Mouse (Mus musculus): ENCODE data around the gene Ngef.

The Ngef gene

DNA sequence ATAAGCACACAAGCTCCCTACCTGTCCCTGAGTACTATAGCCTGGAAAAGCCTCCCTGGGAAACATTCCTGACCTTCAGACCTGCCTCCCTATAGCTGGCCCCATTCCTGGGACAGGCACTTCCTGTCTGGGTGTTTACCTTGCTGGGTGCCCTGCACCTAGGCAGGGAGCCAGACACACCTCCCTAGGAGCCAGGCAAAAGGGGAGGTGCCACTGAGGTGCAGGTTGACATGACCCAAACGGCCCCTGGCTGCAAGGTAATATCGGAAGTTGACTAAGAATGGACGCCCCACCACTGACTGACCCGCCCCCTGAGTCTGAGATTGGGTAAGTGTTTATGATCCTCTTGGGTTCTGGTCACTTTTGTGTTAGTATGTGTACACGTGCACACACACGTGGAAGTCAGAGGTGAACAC is at the start of gene Ngef:
Ngef (minus strand) TSS at position 71 of the 416 bp plus-strand sequence.
- DNase-seq (ENCODE audit: low spot score in 2 of 2): no peak

DNA sequence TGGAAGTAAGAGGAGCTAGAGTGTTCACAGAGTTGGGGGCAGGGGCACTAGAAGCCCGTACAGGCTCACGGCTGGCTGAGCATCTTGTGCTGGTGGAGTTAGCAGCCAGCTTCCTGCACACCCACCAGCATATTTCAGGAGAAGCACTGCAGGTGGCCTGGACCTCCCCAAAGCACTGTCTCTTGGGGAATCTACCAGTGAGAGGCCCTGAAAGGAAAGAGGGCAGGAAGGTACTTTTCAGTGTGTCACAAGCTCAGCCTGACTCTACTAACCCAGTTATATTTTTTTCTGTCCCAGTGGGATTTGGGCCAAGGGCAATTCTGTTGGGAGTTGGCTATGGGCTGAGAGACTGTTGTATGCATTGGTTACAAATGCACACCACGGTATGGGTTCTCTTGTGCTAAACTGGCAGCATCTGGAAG is 48.2 kb upstream of the Ngef start:
- no peak for DNase-seq (ENCODE audit: low spot score in 2 of 2)

DNA sequence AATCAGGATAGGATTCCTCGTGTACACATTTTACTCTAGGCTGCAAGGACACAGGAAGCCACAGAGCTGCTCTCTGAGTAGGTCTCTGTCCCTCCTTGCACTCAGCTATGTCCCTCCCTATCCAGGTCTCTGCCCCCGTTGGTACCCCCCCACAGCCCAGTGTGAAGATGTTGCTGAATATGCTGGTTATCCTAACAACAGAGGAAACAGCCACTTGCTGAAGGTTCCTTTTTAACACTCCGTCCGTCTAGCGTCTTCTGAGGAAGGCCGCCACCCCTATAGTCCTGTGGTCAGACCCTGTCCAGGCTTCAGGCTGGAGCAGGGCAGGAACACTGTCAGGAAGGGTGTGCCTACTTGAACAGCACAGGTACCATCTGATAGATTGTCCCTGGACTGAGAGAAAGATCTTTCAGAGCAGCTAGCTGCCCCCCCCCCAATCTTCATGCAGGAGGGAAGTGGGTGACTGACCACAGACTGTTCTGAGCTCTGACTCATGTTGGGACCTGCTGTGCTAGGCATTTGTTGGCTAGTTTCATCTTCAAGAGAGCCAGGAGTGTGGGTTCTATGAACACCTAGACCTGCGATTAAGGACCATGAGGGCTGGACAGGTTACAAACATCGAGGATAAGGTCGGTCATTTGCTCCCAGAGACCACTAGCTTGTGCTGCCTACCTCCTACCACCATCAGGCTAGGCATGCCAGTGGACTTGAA is 47.6 kb upstream of the Ngef start:
- no peak for DNase-seq (ENCODE audit: low spot score in 2 of 2)

- no peak for DNase-seq (ENCODE audit: low spot score in 2 of 2)
These were observed 47.0 kb upstream of the Ngef start for GRCm38 (mm10) chr1:87620693-87621092.

- DNase-seq (ENCODE audit: low spot score in 2 of 2): no peak
These were observed 46.6 kb upstream of the Ngef start, which contains the start of gene Inpp5d for GRCm38 (mm10) chr1:87620211-87620668. Gene Inpp5d, plus strand, starts transcription at chr1:87620312.

- no peak for DNase-seq (ENCODE audit: low spot score in 2 of 2)
These were observed 41.1 kb upstream of the Ngef start for GRCm38 (mm10) chr1:87614576-87615295.

- DNase-seq (ENCODE audit: low spot score in 2 of 2): peak in 1 of 2 experiments; percentile 55
These were observed 34.9 kb upstream of the Ngef start for GRCm38 (mm10) chr1:87608416-87609046.

GRCm38 (mm10) chr1:87607385-87608091 is 33.9 kb upstream of the Ngef start:
- peak; percentile 60 to 62 for DNase-seq (ENCODE audit: low spot score in 2 of 2)

GRCm38 (mm10) chr1:87605296-87605695 is 31.6 kb upstream of the Ngef start:
- peak in 1 of 2 experiments; percentile 17 for DNase-seq (ENCODE audit: low spot score in 2 of 2)

DNA sequence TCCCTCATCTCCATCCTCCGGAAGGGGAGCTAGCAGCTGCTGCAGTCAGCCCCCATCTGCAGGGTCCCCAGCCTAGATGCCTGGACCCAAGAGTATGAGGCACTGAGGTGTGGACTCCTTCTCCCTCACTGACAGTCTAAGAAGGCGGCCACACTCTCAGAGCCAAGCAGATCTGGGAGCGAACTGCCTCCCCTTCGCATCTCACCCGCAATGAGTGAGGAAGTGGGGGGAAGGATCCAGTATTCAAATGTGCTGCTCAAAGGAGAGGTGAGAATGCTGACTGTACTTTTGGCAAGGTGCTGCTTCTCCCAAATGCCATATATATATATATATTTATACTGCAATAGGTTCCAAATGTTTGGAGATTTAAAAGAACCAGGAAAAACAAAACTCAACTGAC is 29.7 kb upstream of the Ngef start:
- DNase-seq (ENCODE audit: low spot score in 2 of 2): no peak

- no peak for DNase-seq (ENCODE audit: low spot score in 2 of 2)
These were observed 28.1 kb upstream of the Ngef start for GRCm38 (mm10) chr1:87601801-87602200.

- DNase-seq (ENCODE audit: low spot score in 2 of 2): no peak
These were observed 26.9 kb upstream of the Ngef start for GRCm38 (mm10) chr1:87600533-87600932.

- no peak for DNase-seq (ENCODE audit: low spot score in 2 of 2)
These were observed 21.0 kb upstream of the Ngef start for GRCm38 (mm10) chr1:87594671-87595070.

GRCm38 (mm10) chr1:87594261-87594660 is 20.6 kb upstream of the Ngef start:
- peak in 1 of 2 experiments; percentile 20 for DNase-seq (ENCODE audit: low spot score in 2 of 2)

- DNase-seq (ENCODE audit: low spot score in 2 of 2): no peak
These were observed 16.3 kb upstream of the Ngef start for GRCm38 (mm10) chr1:87589980-87590379.

DNA sequence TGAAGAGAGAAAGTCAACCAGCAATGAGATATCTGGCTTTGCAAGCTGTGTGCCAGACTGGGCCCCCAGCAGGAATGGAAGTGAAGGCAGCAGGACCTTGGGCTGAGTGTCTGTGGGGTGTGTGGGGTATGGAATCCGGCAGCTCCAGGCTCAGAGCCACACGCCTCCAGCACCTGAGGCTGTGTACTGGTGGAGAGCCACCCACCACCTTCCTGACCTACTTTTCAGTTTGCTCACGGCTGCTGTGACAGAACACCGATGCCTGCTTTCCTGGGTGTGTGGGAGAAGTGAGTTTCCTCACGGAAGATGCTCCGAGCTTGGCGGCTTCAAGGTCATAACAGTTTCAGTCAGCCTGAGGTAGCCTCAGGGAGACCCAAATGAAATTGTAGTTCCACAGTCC is 15.5 kb upstream of the Ngef start:
- peak in 1 of 2 experiments; percentile 14 for DNase-seq (ENCODE audit: low spot score in 2 of 2)

- no peak for DNase-seq (ENCODE audit: low spot score in 2 of 2)
These were observed 7.2 kb upstream of the Ngef start for GRCm38 (mm10) chr1:87580824-87581223.

DNA sequence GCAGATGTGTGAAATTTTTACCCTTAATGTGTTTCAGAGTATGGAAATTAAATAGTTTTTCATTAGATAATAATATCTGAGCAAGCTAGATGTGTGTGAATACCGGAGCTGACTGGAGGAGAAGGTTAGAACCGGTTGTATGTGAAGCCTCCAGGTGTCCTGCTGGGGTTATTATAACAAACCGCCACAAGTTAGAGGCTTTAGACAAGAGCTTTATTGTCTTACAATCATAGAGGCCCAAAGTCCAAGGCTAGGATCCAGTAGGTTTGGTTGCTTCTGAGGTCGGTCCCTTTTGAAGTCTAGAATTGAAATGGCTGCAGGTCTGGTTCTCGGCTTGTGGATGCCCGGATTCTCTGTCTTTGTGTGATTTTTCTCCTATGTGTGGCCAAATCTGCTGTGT is 5.3 kb upstream of the Ngef start:
- DNase-seq (ENCODE audit: low spot score in 2 of 2): no peak

GRCm38 (mm10) chr1:87574785-87575184 is 1.1 kb upstream of the Ngef start:
- DNase-seq (ENCODE audit: low spot score in 2 of 2): no peak

GRCm38 (mm10) chr1:87574353-87574752 is 683 bp upstream of the Ngef start:
- no peak for DNase-seq (ENCODE audit: low spot score in 2 of 2)

DNA sequence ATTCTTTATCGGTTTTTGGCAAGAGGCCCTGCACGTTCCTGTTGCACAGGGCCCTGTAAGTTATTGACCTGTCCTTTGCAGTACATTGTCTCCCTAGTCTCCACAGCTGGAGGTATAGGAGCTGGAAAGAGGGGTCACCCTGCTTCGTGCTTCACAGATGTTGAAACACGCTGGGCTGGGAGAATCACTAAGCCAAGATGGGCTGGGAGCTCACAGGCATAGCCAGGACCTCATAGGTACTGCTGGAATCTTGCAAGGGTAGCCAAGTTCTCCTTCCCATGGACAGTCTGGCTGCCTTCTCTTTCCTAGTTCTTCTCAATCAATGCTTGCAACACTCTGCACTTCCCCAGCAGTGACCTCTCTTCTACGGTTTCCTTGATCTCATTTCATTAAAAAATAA is 409 bp downstream of the Ngef start:
- DNase-seq (ENCODE audit: low spot score in 2 of 2): no peak

- no peak for DNase-seq (ENCODE audit: low spot score in 2 of 2)
These were observed 5.3 kb downstream of the Ngef start for GRCm38 (mm10) chr1:87568398-87568797.
